Mouse (Mus musculus) left cerebral cortex, postnatal 25 days (tissue): ENCODE measurements around the gene Hist1h2af. TPM values are rescaled to one million over a fixed set of nuclear protein-coding genes. Genes with fewer than 3 reads are reported as not detected.
A peak's percentile ranks its signal among the peaks of the same experiment; 100 is the strongest.
"Not testable (repeated sequence)": the region's sequence is repeated elsewhere in the genome, so short reads cannot be mapped to it uniquely, and the experiment has no call there.

Experiments used
- DNase-seq, 2 experiments: peaks; one replicate each; pipeline ENCODE4 v3.0.0; 2022; ENCODE audit warnings: low spot score in 2 of 2, mixed read lengths in 1 of 2
- intact Hi-C: fragments of 180-260 bp; cut with DNase I; formaldehyde crosslinking; loops from one replicate; pipeline ENCODE4 v1.15.1; 2025
- total RNA-seq, 2 experiments: library from RNA; stranded (reverse); gene quantifications; 2 replicates each; pipeline ENCODE4 v1.2.3; 2021

Gene Hist1h2af
- total RNA-seq, 2 experiments from 2014 or later = 1.6 to 3.9 TPM

GRCm38 (mm10) chr13:23571504-23572217, 38.0 kb downstream of the Hist1h2af start:
- intact Hi-C loops, DNase-seq: not testable (repeated sequence)

GRCm38 (mm10) chr13:23572218-23573033, 38.7 kb downstream of the Hist1h2af start:
- intact Hi-C loops = no loop called here
- DNase-seq = no peak

GRCm38 (mm10) chr13:23573034-23573897, 39.6 kb downstream of the Hist1h2af start:
- intact Hi-C loops, DNase-seq: not testable (repeated sequence)

GRCm38 (mm10) chr13:23573898-23574524, 40.3 kb downstream of the Hist1h2af start, which contains the start of the genes Hist1h2bf and Hist1h2ad:
Hist1h2bf (minus strand) TSS chr13:23574196.
Hist1h2ad (plus strand) TSS chr13:23574381.
- intact Hi-C loops = loop anchor here (2.0 kb wide), 1 partner anchor 1857 kb away; the partner anchor contains the start of genes Hist1h2ai, Hist1h2bl and Hist1h3h
- peak; percentile 95 to 99 for DNase-seq

- DNase-seq = not testable (repeated sequence)
- intact Hi-C loops = loop anchor here (2.0 to 5.0 kb wide), 2 partner anchors 183 to 1858 kb away; partner anchors contain the start of genes Hist1h2ai, Hist1h2bl, Hist1h3h and Hist1h4b
These were observed 41.0 kb downstream of the Hist1h2af start for GRCm38 (mm10) chr13:23574546-23575170.

- DNase-seq = peak; percentile 75 to 88
- intact Hi-C loops = loop anchor here (2.0 to 5.0 kb wide), 2 partner anchors 182 to 1859 kb away; partner anchors contain the start of genes Hist1h2ai, Hist1h2bl, Hist1h3h and Hist1h4b
These were observed 41.7 kb downstream of the Hist1h2af start, which contains the start of gene Hist1h3d for GRCm38 (mm10) chr13:23575271-23575851. Hist1h3d (plus strand) TSS chr13:23575763.

GRCm38 (mm10) chr13:23575864-23576313, 42.2 kb downstream of the Hist1h2af start:
- DNase-seq = not testable (repeated sequence)

GRCm38 (mm10) chr13:23576351-23576881, 42.7 kb downstream of the Hist1h2af start:
- intact Hi-C loops = loop anchor here (5.0 kb wide), 1 partner anchor 181 kb away; the partner anchor contains the start of gene Hist1h4b
- DNase-seq = no peak

More at GRCm38 (mm10) chr13:23575864-23576313, 42.2 kb downstream of the Hist1h2af start:
- intact Hi-C loops = loop anchor here (2.0 to 5.0 kb wide), 2 partner anchors 181 to 1859 kb away; partner anchors contain the start of genes Hist1h2ai, Hist1h2bl, Hist1h3h and Hist1h4b

- no peak for DNase-seq
These were observed 43.4 kb downstream of the Hist1h2af start for GRCm38 (mm10) chr13:23576906-23577639.

GRCm38 (mm10) chr13:23577835-23578234, 44.1 kb downstream of the Hist1h2af start:
- no peak for DNase-seq
- intact Hi-C loops = loop anchor here (5.0 kb wide), 1 partner anchor 179 kb away; the partner anchor contains the start of gene Hist1h4b

More at GRCm38 (mm10) chr13:23576906-23577639, 43.4 kb downstream of the Hist1h2af start:
- intact Hi-C loops = loop anchor here (5.0 kb wide), 1 partner anchor 180 kb away; the partner anchor contains the start of gene Hist1h4b

GRCm38 (mm10) chr13:23581408-23582218, 47.9 kb downstream of the Hist1h2af start, which contains the start of gene Hist1h4d:
Hist1h4d (plus strand) TSS chr13:23581598.
- DNase-seq = peak; percentile 98 to 99
- intact Hi-C loops = loop anchor here (5.0 to 10.0 kb wide), 3 partner anchors 161 to 1827 kb away; partner anchors contain the start of genes Hist1h1b, Hist1h2ak, Hist1h2an and Hist1h2bn

GRCm38 (mm10) chr13:23582219-23583056, 48.7 kb downstream of the Hist1h2af start:
- intact Hi-C loops = loop anchor here (5.0 to 10.0 kb wide), 3 partner anchors 160 to 1828 kb away; partner anchors contain the start of genes Hist1h1b, Hist1h2ak, Hist1h2an and Hist1h2bn
- DNase-seq = no peak

GRCm38 (mm10) chr13:23583387-23584068, 49.8 kb downstream of the Hist1h2af start:
- intact Hi-C loops = loop anchor here (5.0 to 10.0 kb wide), 3 partner anchors 159 to 1829 kb away; partner anchors contain the start of genes Hist1h1b, Hist1h2ak, Hist1h2an and Hist1h2bn
- DNase-seq = no peak
